Mouse (Mus musculus) cerebellum, adult 2 months (tissue): ENCODE results near the gene Fzd4.

Source experiments
- CTCF ChIP-seq: fragments of 200-500 bp; IDR thresholded peaks from 2 replicates; pipeline ENCODE4 v1.5.1; 2011; ENCODE audit warnings: low read depth, mild to moderate bottlenecking, control low read depth, low read length, moderate library complexity, borderline replicate concordance; ENCODE audit not compliant: insufficient read depth
- POLR2A ChIP-seq: fragments of 200-500 bp; IDR thresholded peaks from 2 replicates; pipeline ENCODE4 v1.6.1; 2011; ENCODE audit warnings: low read length, control low read depth, borderline replicate concordance; ENCODE audit not compliant: insufficient read depth

DNA sequence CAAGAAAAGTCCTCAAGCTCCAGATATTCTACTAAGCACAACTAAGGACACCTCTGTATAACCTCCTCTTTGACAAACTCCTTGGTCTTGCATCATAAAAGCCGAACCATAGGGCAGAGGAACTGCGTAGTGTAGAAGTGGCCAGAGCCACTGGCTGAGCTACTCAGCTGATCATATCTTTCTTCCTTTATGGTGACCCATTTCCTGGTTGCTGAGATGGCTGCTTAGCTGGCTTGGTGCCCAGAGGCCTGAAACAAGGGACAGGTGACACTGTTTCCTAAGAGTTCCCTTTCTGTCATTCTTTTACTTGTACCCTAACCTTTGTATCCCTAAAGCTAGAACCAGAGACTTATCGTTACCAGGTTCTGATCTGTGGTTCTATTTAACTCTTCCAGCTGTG lies 7.2 kb downstream of the Fzd4 start:
- no peak for TF ChIP-seq POLR2A
- TF ChIP-seq CTCF, result no peak
